Mouse (Mus musculus) midbrain, embryonic 10.5 days (tissue): ENCODE results near the gene Rpa3. TPM values are rescaled to one million over a fixed set of nuclear protein-coding genes. Genes with fewer than 3 reads are reported as not detected.

Experiments
- DNase-seq: peaks from one replicate; pipeline ENCODE4 v3.0.0-alpha.2; 2017; ENCODE audit warnings: low spot score
- H3K27ac ChIP-seq: fragments of 300-500 bp; sonication (generic); replicated peaks from 2 replicates; pipeline ENCODE4 v1.5.1; 2016; ENCODE audit warnings: mild to moderate bottlenecking
- H3K27me3 ChIP-seq: fragments of 300-500 bp; sonication (generic); 2 replicates; pipeline ENCODE4 v1.6.1; 2016; ENCODE audit warnings: low read depth, mild to moderate bottlenecking; ENCODE audit not compliant: poor library complexity, severe bottlenecking
- H3K36me3 ChIP-seq: fragments of 300-500 bp; sonication (generic); 2 replicates; pipeline ENCODE4 v1.6.1; 2016; ENCODE audit warnings: mild to moderate bottlenecking, moderate library complexity
- H3K4me1 ChIP-seq: fragments of 300-500 bp; sonication (generic); 2 replicates; pipeline ENCODE4 v1.6.1; 2016
- H3K4me3 ChIP-seq: fragments of 300-500 bp; sonication (generic); 2 replicates; pipeline ENCODE4 v1.5.1; 2016; ENCODE audit warnings: mild to moderate bottlenecking, moderate library complexity
- H3K9me3 ChIP-seq: fragments of 300-500 bp; sonication (generic); replicated peaks from 2 replicates; pipeline ENCODE4 v1.6.1; 2016; ENCODE audit warnings: mild to moderate bottlenecking
- WGBS: fragments of 180-500 bp; shearing (Covaris S2); methylation state at CpG from one replicate; pipeline ENCODE4 v1.1.7; 2016; 5-methylcytosine and 5-hydroxymethylcytosine counted together
- polyA plus RNA-seq: library from polyadenylated mRNA; unstranded; fragments of >200 nt; fragmentation: Nextera tagmentation; extraction: Ambion mirVana; gene quantifications from 2 replicates; pipeline ENCODE4 v1.2.1, GENCODE M21; 2016

The Rpa3 gene
- polyA plus RNA-seq: 179 and 201 TPM in 2 replicates

DNA sequence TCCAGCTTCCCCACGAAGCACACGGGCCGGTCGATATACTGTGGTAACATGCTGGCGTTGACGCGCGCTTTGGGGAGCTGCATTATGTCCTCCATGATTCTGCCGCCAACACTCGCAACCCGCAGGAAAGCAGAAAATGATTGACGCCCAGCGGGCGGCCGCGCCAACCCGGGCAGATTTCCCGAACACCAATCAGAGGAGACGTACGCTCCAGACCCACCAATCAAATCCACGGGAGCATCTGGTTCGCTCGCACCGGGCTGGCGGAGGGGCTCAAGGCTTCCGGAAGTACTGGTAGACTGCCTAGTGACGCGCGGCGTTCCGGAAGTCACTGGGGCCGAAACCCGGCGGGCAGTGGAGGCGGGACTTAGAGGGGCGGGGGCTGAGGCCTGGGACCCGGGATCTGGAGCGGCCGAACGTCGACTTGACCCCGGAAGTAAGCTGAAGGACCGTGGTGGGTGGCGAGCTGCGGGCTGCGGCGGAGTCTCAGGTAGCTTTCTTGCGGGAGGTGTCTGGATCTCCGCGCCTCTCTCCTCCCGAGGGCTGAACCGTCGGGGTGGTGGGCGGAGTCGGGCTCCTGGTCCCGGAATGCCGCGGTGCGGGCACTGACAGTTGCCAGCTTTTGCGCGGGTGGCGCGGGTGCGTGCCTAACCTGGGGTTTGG lies at the start of gene Rpa3, which contains the start of the genes Umad1 and Gm45062:
Gene Rpa3, minus strand, starts transcription at position 170 of the 663 bp plus-strand sequence.
Gene Umad1, plus strand, starts transcription at position 285 of the 663 bp plus-strand sequence.
Gene Gm45062, plus strand, starts transcription at position 447 of the 663 bp plus-strand sequence.
- H3K27ac ChIP-seq: peak within 1 kb of the TSS; percentile 90
- no peaks in the 10 kb centered on the region for H3K9me3 ChIP-seq
- H3K4me1 ChIP-seq: peaks cover 20% of the 10 kb centered on the region
- WGBS: under 1% methylated on average over 63 of the region's 64 CpGs
- DNase-seq: peak; percentile 97
- H3K27me3 ChIP-seq: no peaks in the 10 kb centered on the region
- H3K4me3 ChIP-seq: peak within 1 kb of the TSS; percentile 87
- H3K36me3 ChIP-seq: peaks cover 18% of the 10 kb centered on the region

DNA sequence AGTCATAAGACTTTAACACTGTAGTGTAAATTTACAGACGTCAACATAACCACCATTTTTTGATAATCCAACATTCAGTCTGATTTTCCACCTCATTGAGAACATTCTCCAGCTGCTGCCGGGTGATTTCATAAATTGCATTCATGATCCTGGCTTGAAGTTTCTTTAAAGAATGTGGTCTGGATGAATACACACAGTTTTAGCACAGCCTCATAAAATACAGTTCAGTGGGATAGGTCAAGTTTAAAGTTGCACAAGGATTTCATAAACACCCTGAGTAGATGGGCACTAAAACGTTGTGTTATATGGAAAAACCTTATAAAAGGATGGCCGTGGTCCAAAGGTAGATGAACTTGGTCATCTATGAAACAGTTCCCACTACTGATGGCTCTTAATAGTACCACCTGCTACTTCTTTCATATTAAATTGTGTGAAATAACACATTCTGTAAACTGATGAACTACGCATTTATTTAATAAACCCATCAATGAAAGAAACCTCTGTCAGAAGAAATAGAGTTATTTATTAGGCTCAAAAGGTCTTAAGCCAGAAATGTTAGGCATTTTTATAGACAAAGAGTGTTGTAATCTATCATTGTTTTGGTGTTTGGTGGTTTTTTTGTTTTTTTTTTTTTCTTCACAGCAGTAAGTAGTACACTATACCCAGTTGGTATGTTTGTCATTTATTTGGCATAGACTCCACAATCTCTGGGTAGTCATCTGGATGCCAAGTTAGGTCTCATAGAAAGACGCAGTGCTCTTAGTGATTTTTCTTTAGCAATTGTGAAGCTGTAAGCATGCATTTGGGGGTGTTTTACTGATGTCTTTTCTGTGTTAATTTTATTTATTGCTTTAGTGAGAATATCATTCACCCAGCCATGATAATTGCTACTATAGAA lies 49.2 kb upstream of the Rpa3 start:
- WGBS: 89% methylated on average over 6 of the region's 6 CpGs
- H3K9me3 ChIP-seq: no peaks in the 10 kb centered on the region
- H3K36me3 ChIP-seq: no peaks in the 10 kb centered on the region
- DNase-seq: no peak
- H3K27ac ChIP-seq: no peak overlapping the region
- no peaks in the 10 kb centered on the region for H3K4me1 ChIP-seq
- no peak overlapping the region for H3K4me3 ChIP-seq
- H3K27me3 ChIP-seq: no peaks in the 10 kb centered on the region

- H3K4me1 ChIP-seq: peaks cover under 1% of the 10 kb centered on the region; the same call in 1 of the 2 replicates
- WGBS: 87% methylated on average over 6 of the region's 6 CpGs
Observed at GRCm38 (mm10) chr6:8299066-8299863, 40.3 kb upstream of the Rpa3 start.

DNA sequence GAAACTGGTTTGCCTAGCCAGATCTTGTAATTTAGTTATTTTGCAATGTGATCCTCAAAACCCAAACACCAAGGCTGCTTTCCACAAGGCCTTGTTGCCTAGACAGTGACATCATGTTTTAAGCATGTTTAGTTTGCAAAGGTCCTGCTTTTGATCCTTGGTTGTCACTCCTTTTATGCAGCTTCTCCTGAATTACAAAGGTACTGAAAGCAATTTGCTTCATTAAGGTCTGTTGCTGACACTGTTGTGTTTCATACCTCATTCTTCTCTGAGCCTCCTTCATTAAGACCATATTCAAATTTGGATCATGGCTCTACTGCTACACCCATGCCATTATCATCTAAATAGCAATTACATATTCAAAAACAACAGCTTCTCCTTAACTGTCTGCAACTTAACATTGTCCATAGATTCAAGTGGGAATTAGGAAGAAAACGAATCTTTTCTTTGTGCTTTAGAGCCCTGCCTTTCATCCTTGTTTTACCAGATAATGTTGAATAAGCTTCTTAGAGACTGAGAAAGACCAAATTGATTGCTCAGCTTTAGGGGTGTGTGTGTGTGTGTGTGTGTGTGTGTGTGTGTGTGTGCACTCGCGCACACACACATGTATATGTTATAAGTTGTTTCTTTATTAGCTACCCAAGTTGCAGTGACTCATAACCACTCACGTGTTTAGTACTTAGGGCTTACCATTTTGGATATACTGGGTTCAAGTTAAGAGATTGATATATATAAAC lies 35.2 kb upstream of the Rpa3 start:
- no peak overlapping the region for H3K27ac ChIP-seq
- peaks cover 6% of the 10 kb centered on the region; the same call in 1 of the 2 replicates for H3K4me1 ChIP-seq
- H3K27me3 ChIP-seq: no peaks in the 10 kb centered on the region
- H3K9me3 ChIP-seq: no peaks in the 10 kb centered on the region
- DNase-seq: no peak
- 0 out of 2 replicates have a peak, but pooled peaks cover 3% of the 10 kb centered on the region for H3K36me3 ChIP-seq
- 85% methylated on average over 4 of the region's 4 CpGs for WGBS
- no peak overlapping the region for H3K4me3 ChIP-seq

More at GRCm38 (mm10) chr6:8299066-8299863, 40.3 kb upstream of the Rpa3 start:
- Histone ChIP-seq H3K27me3 (no peaks in the 10 kb centered on the region), H3K9me3 (0 out of 2 replicates have a peak, but pooled peaks cover 2% of the 10 kb centered on the region), H3K36me3 (0 out of 2 replicates have a peak, but pooled peaks cover 4% of the 10 kb centered on the region), H3K4me3 (no peak overlapping the region), H3K27ac (no peak overlapping the region)
- DNase-seq: no peak

DNA sequence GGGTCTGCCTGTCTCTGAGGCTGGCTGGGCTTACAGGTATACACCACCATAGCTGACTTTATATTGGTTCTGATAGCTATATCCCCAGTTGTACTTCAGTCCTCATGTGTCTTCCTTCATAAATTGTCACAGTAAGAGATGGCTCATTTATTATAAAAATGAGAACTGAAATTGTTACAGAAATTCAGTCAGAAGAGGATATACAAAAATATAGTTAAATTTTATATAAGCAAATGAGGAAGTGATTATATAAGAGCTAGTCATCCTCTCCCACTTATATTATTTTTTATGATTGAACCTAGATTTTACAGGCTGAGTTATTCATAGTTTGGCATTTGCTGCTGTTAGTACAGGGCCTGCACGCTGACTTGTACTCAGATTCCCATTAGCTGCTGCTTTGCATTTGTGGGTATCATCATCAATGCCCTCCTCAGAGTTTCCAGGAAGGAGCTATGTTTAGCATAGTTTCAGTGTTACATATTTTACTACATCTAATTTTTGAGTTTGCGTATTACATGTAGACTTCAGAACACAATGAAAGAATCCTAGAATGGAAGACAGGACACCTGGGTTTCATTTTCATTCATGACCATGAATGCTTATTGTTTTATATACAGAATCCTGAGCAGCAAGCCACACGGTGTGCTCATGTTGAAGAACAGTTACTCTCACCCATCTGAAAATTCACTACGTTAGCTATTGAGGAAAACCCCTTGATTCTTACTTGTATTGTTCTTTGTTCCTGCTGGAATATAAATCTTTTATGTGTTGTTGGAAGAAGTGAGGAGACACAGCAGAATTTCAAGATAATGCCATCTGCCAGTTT lies 30.0 kb upstream of the Rpa3 start:
- 92% methylated on average over 4 of the region's 4 CpGs for WGBS
- H3K27ac ChIP-seq: no peak overlapping the region
- no peaks in the 10 kb centered on the region for H3K27me3 ChIP-seq
- no peak overlapping the region for H3K4me3 ChIP-seq
- no peaks in the 10 kb centered on the region for H3K9me3 ChIP-seq
- H3K4me1 ChIP-seq: peaks cover 2% of the 10 kb centered on the region; the same call in 1 of the 2 replicates
- DNase-seq: no peak
- H3K36me3 ChIP-seq: 0 out of 2 replicates have a peak, but pooled peaks cover 3% of the 10 kb centered on the region

GRCm38 (mm10) chr6:8286146-8286545 lies 27.2 kb upstream of the Rpa3 start:
- DNase-seq: no peak
- 90% methylated on average over 3 of the region's 3 CpGs for WGBS
- Histone ChIP-seq H3K27ac (no peak overlapping the region), H3K27me3 (no peaks in the 10 kb centered on the region), H3K9me3 (no peaks in the 10 kb centered on the region), H3K36me3 (no peaks in the 10 kb centered on the region), H3K4me1 (no peaks in the 10 kb centered on the region), H3K4me3 (no peak overlapping the region)

DNA sequence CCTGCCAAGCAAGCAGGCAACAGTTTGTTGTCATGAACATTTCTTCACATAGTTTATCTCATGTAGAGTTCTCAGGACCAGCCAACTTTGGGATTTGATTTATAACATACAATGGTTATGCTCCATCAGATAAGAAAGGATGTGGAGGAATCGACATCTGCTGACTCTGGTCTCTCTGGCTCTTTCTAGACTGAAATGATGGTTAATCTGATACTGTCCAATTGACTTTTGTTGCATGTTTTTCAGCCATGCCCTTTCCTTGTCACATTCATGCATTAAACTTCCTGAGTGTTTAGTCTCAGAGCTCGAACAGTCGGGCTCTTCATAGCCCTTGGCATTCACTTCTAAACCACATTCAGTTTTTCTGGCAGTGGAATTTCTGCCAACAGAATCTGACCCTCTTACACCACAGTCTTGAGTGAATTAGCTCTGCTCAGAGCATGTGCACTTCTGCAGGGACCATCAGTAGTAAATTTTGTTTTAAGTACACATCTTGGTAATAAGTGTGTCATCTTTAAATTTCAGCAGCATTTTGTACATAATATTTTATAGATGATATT lies 26.5 kb upstream of the Rpa3 start:
- no peaks in the 10 kb centered on the region for H3K27me3 ChIP-seq
- WGBS: 95% methylated on average over 3 of the region's 3 CpGs
- H3K4me1 ChIP-seq: no peaks in the 10 kb centered on the region
- no peak overlapping the region for H3K4me3 ChIP-seq
- H3K9me3 ChIP-seq: no peaks in the 10 kb centered on the region
- H3K36me3 ChIP-seq: no peaks in the 10 kb centered on the region
- DNase-seq: no peak
- H3K27ac ChIP-seq: no peak overlapping the region

GRCm38 (mm10) chr6:8283255-8283654 lies 24.3 kb upstream of the Rpa3 start:
- Histone ChIP-seq H3K4me3 (no peak overlapping the region), H3K36me3 (peaks cover 2% of the 10 kb centered on the region; the same call in 1 of the 2 replicates), H3K4me1 (no peaks in the 10 kb centered on the region), H3K27ac (no peak overlapping the region), H3K27me3 (no peaks in the 10 kb centered on the region), H3K9me3 (no peaks in the 10 kb centered on the region)
- 93% methylated on average over 4 of the region's 4 CpGs for WGBS
- DNase-seq: no peak

DNA sequence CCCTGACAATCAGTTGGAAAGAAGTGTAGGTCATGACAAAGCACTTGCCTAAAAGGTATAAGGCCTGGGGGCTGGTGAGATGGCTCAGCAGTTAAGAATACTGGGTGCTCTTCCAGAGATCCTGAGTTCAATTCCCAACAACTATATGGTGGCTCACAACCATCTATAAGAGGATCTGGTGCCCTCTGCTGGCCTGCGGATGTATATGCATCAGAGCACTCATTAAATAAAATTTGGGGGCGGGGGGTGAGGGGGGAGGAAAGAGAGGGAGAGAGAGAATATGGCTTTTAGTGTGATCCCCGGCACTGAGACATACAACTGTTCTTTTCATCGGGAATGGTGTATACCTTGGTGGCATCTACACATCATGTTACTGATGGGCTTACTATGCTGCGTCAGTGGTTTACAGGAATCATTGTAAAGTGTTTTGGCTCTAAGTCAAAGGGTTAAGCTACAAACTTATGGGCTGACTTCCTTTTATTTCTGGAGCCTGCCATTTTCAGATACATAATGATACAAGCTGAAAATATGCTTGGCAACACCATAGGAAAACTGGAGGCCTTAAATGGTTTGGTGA lies 19.5 kb upstream of the Rpa3 start:
- Histone ChIP-seq H3K9me3 (no peaks in the 10 kb centered on the region), H3K36me3 (peaks cover 2% of the 10 kb centered on the region; the same call in 1 of the 2 replicates), H3K4me3 (no peak overlapping the region), H3K27ac (no peak overlapping the region), H3K27me3 (no peaks in the 10 kb centered on the region), H3K4me1 (0 out of 2 replicates have a peak, but pooled peaks cover 2% of the 10 kb centered on the region)
- DNase-seq: no peak
- 72% methylated on average over 5 of the region's 5 CpGs for WGBS

- Histone ChIP-seq H3K4me3 (no peak overlapping the region), H3K27ac (no peak overlapping the region), H3K36me3 (peaks cover 11% of the 10 kb centered on the region; the same call in 1 of the 2 replicates), H3K4me1 (0 out of 2 replicates have a peak, but pooled peaks cover 2% of the 10 kb centered on the region), H3K27me3 (no peaks in the 10 kb centered on the region), H3K9me3 (no peaks in the 10 kb centered on the region)
- DNase-seq: no peak
- 87% methylated on average over 4 of the region's 4 CpGs for WGBS
Observed at GRCm38 (mm10) chr6:8276431-8276830, 17.5 kb upstream of the Rpa3 start.
